Mouse (Mus musculus): Measurements from ENCODE around the gene Col9a3. TPM values are rescaled to one million over a fixed set of nuclear protein-coding genes. Genes with fewer than 3 reads are reported as not detected.

Gene Col9a3
- polyA plus RNA-seq, 1 experiment from 2014 or later = 45.8 TPM

DNA sequence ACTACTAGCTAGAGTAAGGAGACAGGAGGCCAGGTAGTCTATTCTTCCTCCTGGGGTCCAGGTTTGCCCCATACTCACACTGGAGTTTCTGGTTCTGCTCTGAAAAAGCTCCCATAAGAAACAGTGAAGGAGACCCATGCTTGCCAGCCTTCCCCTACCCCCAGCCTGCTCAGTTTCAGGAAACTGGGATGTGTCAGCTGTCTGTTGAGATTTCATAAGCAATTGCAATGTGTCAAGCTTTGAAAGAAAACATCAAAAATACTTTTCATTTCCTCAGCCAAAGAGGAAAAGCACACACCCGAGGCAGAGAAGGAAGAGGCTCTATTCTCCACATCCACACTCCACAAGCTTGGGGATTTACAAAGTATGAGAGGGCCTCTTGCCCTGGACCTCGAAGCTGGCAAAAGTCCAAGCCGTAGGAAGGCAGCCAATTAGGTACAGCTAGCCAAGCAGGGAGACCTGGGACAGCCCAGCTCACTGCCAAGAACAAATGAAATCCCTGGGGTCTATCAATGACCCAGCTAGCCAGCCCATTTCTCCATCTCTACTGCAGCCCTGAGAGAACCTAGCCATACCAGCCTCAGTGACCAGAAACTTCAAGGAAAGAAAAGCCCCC lies 28.5 kb upstream of the Col9a3 start:
- DNase-seq (ENCODE audit: low spot score) = no peak
- Histone ChIP-seq H3K4me1 (ENCODE audit: control insufficient read depth, insufficient read depth, low read length) (peaks cover 5% of the 10 kb centered on the region; the same call in 1 of the 2 replicates), H3K4me3 (ENCODE audit: low read depth, low read length) (no peak overlapping the region), H3K9me3 (ENCODE audit: control insufficient read depth, low read length) (no peaks in the 10 kb centered on the region), H3K27ac (replicated peaks; ENCODE audit: low read depth, low read length) (no peak overlapping the region), H3K36me3 (ENCODE audit: control insufficient read depth, insufficient read depth, low read length) (no peaks in the 10 kb centered on the region), H3K4me2 (ENCODE audit: low read depth, severe bottlenecking) (no peak overlapping the region), H3K9ac (ENCODE audit: low read length) (0 out of 2 replicates have a peak overlapping the region, but pooled peaks have one; percentile 13), H3K27me3 (ENCODE audit: control insufficient read depth, insufficient read depth, low read length) (no peaks in the 10 kb centered on the region)
- no peak for ATAC-seq (ENCODE audit: insufficient number of reproducible peaks, low FRiP score, low TSS enrichment, low read depth)
- WGBS = 56% methylated on average over 3 of the region's 3 CpGs

GRCm38 (mm10) chr2:180576482-180576881 lies 21.1 kb upstream of the Col9a3 start:
- Histone ChIP-seq H3K9ac (ENCODE audit: low read length) (no peak overlapping the region), H3K27ac (replicated peaks; ENCODE audit: low read depth, low read length) (no peak overlapping the region), H3K9me3 (ENCODE audit: control insufficient read depth, low read length) (no peaks in the 10 kb centered on the region), H3K4me3 (ENCODE audit: low read depth, low read length) (no peak overlapping the region), H3K4me2 (ENCODE audit: low read depth, severe bottlenecking) (no peak overlapping the region), H3K27me3 (ENCODE audit: control insufficient read depth, insufficient read depth, low read length) (no peaks in the 10 kb centered on the region), H3K36me3 (ENCODE audit: control insufficient read depth, insufficient read depth, low read length) (no peaks in the 10 kb centered on the region), H3K4me1 (ENCODE audit: control insufficient read depth, insufficient read depth, low read length) (peaks cover 2% of the 10 kb centered on the region; the same call in 1 of the 2 replicates)
- no peak for ATAC-seq (ENCODE audit: insufficient number of reproducible peaks, low FRiP score, low TSS enrichment, low read depth)
- WGBS = 72% methylated on average over 4 of the region's 4 CpGs
- no peak for DNase-seq (ENCODE audit: low spot score)

DNA sequence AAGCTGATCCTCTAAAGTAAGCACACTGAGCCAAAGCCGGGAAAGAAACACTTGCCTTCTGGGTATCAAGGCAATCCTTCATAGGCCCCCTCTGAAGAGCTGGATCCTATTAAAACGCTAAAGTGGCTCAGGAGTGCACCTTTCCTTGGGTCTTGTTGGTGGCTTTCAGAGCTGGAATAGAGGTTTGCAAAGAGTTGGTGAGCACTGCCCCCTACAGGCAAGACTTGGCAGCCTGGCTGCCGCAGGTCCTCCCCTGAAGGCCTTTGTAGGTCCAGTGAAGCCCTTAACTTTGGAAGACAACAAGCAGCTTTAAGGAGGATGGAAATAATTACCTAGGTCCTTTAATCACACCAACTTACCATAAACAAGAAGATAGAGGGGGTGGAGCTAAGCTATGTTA lies 18.9 kb upstream of the Col9a3 start:
- no peak overlapping the region for H3K4me3 ChIP-seq (ENCODE audit: low read depth, low read length)
- DNase-seq (ENCODE audit: low spot score) (peak; percentile 86), ATAC-seq (ENCODE audit: insufficient number of reproducible peaks, low FRiP score, low TSS enrichment, low read depth) (no peak)
- H3K4me2 ChIP-seq (ENCODE audit: low read depth, severe bottlenecking) = no peak overlapping the region
- H3K9ac ChIP-seq (ENCODE audit: low read length) = no peak overlapping the region
- H3K4me1 ChIP-seq (ENCODE audit: control insufficient read depth, insufficient read depth, low read length) = peaks cover 9% of the 10 kb centered on the region
- H3K27me3 ChIP-seq (ENCODE audit: control insufficient read depth, insufficient read depth, low read length) = no peaks in the 10 kb centered on the region
- H3K9me3 ChIP-seq (ENCODE audit: control insufficient read depth, low read length) = no peaks in the 10 kb centered on the region
- H3K27ac ChIP-seq (replicated peaks; ENCODE audit: low read depth, low read length) = no peak overlapping the region
- H3K36me3 ChIP-seq (ENCODE audit: control insufficient read depth, insufficient read depth, low read length) = no peaks in the 10 kb centered on the region
- 5% methylated on average over 3 of the region's 3 CpGs for WGBS

DNA sequence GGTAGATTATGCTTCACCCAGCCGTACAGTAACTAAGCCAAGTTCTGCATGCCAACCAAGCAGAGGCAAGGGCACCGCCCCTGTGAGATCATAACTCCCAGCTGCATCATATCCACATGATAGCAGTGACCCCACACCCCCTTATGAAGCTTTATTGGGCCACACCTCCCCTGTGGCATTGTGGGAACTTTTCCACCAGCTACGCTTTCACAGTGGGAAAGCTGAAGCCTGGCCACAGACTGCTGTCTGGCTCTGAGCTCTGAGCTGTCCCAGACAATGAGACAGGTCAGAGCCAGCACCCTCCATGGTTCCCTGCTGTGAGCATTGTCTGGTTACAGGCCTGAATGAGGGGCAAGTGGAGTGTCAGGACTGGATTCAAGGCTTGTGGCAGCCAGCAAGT lies 16.6 kb upstream of the Col9a3 start, which contains the start of gene Mrgbp:
Gene Mrgbp, plus strand, starts transcription at position 303 of the 400 bp plus-strand sequence.
- no peaks in the 10 kb centered on the region for H3K27me3 ChIP-seq (ENCODE audit: control insufficient read depth, insufficient read depth, low read length)
- no peak within 1 kb of the TSS for H3K27ac ChIP-seq (replicated peaks; ENCODE audit: low read depth, low read length)
- no peaks in the 10 kb centered on the region for H3K9me3 ChIP-seq (ENCODE audit: control insufficient read depth, low read length)
- ATAC-seq (ENCODE audit: insufficient number of reproducible peaks, low FRiP score, low TSS enrichment, low read depth) = no peak
- H3K4me2 ChIP-seq (ENCODE audit: low read depth, severe bottlenecking) = no peak within 1 kb of the TSS
- no peak for DNase-seq (ENCODE audit: low spot score)
- no peak within 1 kb of the TSS for H3K9ac ChIP-seq (ENCODE audit: low read length)
- WGBS = 80% methylated on average over 3 of the region's 3 CpGs
- H3K4me3 ChIP-seq (ENCODE audit: low read depth, low read length) = no peak within 1 kb of the TSS
- H3K36me3 ChIP-seq (ENCODE audit: control insufficient read depth, insufficient read depth, low read length) = peaks cover 3% of the 10 kb centered on the region; the same call in 1 of the 2 replicates
- H3K4me1 ChIP-seq (ENCODE audit: control insufficient read depth, insufficient read depth, low read length) = peaks cover 6% of the 10 kb centered on the region; the same call in 1 of the 2 replicates

- Histone ChIP-seq H3K9ac (ENCODE audit: low read length) (peak overlapping the region; percentile 84), H3K27ac (replicated peaks; ENCODE audit: low read depth, low read length) (0 out of 2 replicates have a peak overlapping the region, but pooled peaks have one; percentile 9), H3K4me3 (ENCODE audit: low read depth, low read length) (peak overlapping the region; percentile 80), H3K27me3 (ENCODE audit: control insufficient read depth, insufficient read depth, low read length) (no peaks in the 10 kb centered on the region), H3K36me3 (ENCODE audit: control insufficient read depth, insufficient read depth, low read length) (peaks cover 3% of the 10 kb centered on the region; the same call in 1 of the 2 replicates), H3K9me3 (ENCODE audit: control insufficient read depth, low read length) (no peaks in the 10 kb centered on the region), H3K4me1 (ENCODE audit: control insufficient read depth, insufficient read depth, low read length) (peaks cover 6% of the 10 kb centered on the region; the same call in 1 of the 2 replicates), H3K4me2 (ENCODE audit: low read depth, severe bottlenecking) (peak overlapping the region; percentile 75)
- DNase-seq (ENCODE audit: low spot score) (peak; percentile 100), ATAC-seq (ENCODE audit: insufficient number of reproducible peaks, low FRiP score, low TSS enrichment, low read depth) (peak; percentile 83)
- WGBS = under 1% methylated on average over 56 of the region's 57 CpGs
These were observed 15.0 kb upstream of the Col9a3 start for GRCm38 (mm10) chr2:180582481-180583153.

- no peak for DNase-seq (ENCODE audit: low spot score)
These were observed 14.5 kb upstream of the Col9a3 start for GRCm38 (mm10) chr2:180583154-180583507.

GRCm38 (mm10) chr2:180588736-180589122 lies 8.9 kb upstream of the Col9a3 start:
- Histone ChIP-seq H3K27me3 (ENCODE audit: control insufficient read depth, insufficient read depth, low read length) (no peaks in the 10 kb centered on the region), H3K4me2 (ENCODE audit: low read depth, severe bottlenecking) (peak overlapping the region; percentile 81), H3K27ac (replicated peaks; ENCODE audit: low read depth, low read length) (peak overlapping the region; percentile 86; the same call in 1 of the 2 replicates), H3K9me3 (ENCODE audit: control insufficient read depth, low read length) (no peaks in the 10 kb centered on the region), H3K9ac (ENCODE audit: low read length) (peak overlapping the region; percentile 90), H3K36me3 (ENCODE audit: control insufficient read depth, insufficient read depth, low read length) (peaks cover 13% of the 10 kb centered on the region; the same call in 1 of the 2 replicates), H3K4me3 (ENCODE audit: low read depth, low read length) (peak overlapping the region; percentile 93), H3K4me1 (ENCODE audit: control insufficient read depth, insufficient read depth, low read length) (peaks cover 7% of the 10 kb centered on the region)
- 46% methylated on average over 6 of the region's 6 CpGs for WGBS
- DNase-seq (ENCODE audit: low spot score) = no peak
- ATAC-seq (ENCODE audit: insufficient number of reproducible peaks, low FRiP score, low TSS enrichment, low read depth) = peak; percentile 11; the same call in 1 of the 2 replicates

More at GRCm38 (mm10) chr2:180583154-180583507, 14.5 kb upstream of the Col9a3 start:
- Histone ChIP-seq H3K27me3 (ENCODE audit: control insufficient read depth, insufficient read depth, low read length) (no peaks in the 10 kb centered on the region), H3K9ac (ENCODE audit: low read length) (peak overlapping the region; percentile 84), H3K4me2 (ENCODE audit: low read depth, severe bottlenecking) (peak overlapping the region; percentile 75), H3K27ac (replicated peaks; ENCODE audit: low read depth, low read length) (no peak overlapping the region), H3K4me1 (ENCODE audit: control insufficient read depth, insufficient read depth, low read length) (peaks cover 6% of the 10 kb centered on the region; the same call in 1 of the 2 replicates), H3K36me3 (ENCODE audit: control insufficient read depth, insufficient read depth, low read length) (peaks cover 3% of the 10 kb centered on the region; the same call in 1 of the 2 replicates), H3K9me3 (ENCODE audit: control insufficient read depth, low read length) (no peaks in the 10 kb centered on the region), H3K4me3 (ENCODE audit: low read depth, low read length) (peak overlapping the region; percentile 80)
- ATAC-seq (ENCODE audit: insufficient number of reproducible peaks, low FRiP score, low TSS enrichment, low read depth) = no peak; the same call in 1 of the 2 replicates
- 31% methylated on average over 7 of the region's 7 CpGs for WGBS

DNA sequence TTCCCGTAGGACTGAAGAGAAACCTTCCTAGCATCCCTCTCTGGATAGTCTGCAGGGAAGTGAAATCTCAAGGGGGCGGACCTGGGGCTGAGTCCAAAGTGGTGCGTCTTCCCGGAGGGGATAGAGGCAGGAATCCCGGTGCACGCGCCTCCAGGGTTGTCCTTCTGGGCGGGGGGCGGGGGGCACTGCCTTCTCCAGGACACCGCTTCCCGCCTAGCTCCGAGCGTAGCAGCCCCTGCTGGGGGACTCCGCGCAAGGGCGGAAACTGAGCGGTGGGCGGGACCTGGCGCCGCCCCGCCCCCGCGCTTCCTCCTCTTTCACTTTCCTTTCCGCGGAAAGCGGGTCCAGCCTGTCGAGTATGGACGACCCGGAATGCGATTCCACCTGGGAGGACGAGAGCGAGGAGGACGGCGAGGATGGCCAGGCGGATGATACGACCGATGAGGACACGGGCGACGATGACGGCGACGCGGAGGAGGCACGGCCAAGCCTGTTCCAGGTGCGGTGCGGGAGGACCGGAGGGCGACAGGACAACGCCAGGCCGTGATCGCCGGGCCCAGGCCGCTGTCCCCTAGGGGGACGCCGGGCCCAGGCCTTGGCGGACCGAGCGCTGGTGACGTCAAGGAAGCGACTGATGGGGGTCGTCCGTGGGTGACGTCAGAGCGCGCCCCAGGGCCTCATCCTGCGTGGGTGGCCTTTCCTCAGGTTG lies 8.3 kb upstream of the Col9a3 start, which contains the start of gene Ogfr:
Gene Ogfr, plus strand, starts transcription at position 123 of the 709 bp plus-strand sequence.
- peak within 1 kb of the TSS; percentile 93 for H3K4me3 ChIP-seq (ENCODE audit: low read depth, low read length)
- 0% methylated on average over 66 of the region's 67 CpGs for WGBS
- H3K36me3 ChIP-seq (ENCODE audit: control insufficient read depth, insufficient read depth, low read length) = peaks cover 14% of the 10 kb centered on the region; the same call in 1 of the 2 replicates
- H3K9ac ChIP-seq (ENCODE audit: low read length) = peak within 1 kb of the TSS; percentile 90
- peak; percentile 91 for ATAC-seq (ENCODE audit: insufficient number of reproducible peaks, low FRiP score, low TSS enrichment, low read depth)
- no peaks in the 10 kb centered on the region for H3K27me3 ChIP-seq (ENCODE audit: control insufficient read depth, insufficient read depth, low read length)
- H3K27ac ChIP-seq (replicated peaks; ENCODE audit: low read depth, low read length) = peak within 1 kb of the TSS; percentile 86
- H3K4me1 ChIP-seq (ENCODE audit: control insufficient read depth, insufficient read depth, low read length) = peaks cover 7% of the 10 kb centered on the region; the same call in 1 of the 2 replicates
- peak within 1 kb of the TSS; percentile 81 for H3K4me2 ChIP-seq (ENCODE audit: low read depth, severe bottlenecking)
- DNase-seq (ENCODE audit: low spot score) = peak; percentile 90
- no peaks in the 10 kb centered on the region for H3K9me3 ChIP-seq (ENCODE audit: control insufficient read depth, low read length)

Data from limb, embryonic 11.5 days (tissue).